Mouse (Mus musculus) lung, embryonic 16.5 days (tissue): ENCODE results near the gene Ablim1. TPM values are rescaled to one million over a fixed set of nuclear protein-coding genes. Genes with fewer than 3 reads are reported as not detected.

Source experiments
- ATAC-seq: fragments of 200-750 bp; cut with Nextera tagmentation; 2 replicates; pipeline ENCODE4 v1.8.0; 2017; ENCODE audit warnings: low read depth, mild to moderate bottlenecking, moderate library complexity
- H3K27ac ChIP-seq: fragments of 300-500 bp; sonication (generic); 2 replicates; pipeline ENCODE4 v1.5.1; 2014; ENCODE audit warnings: mild to moderate bottlenecking, control low read depth, low read length
- H3K27me3 ChIP-seq: fragments of 300-500 bp; sonication (generic); 2 replicates; pipeline ENCODE4 v1.6.1; 2014; ENCODE audit warnings: low read depth, low read length, mixed read lengths; ENCODE audit not compliant: control insufficient read depth, insufficient read depth
- H3K36me3 ChIP-seq: fragments of 300-500 bp; sonication (generic); 2 replicates; pipeline ENCODE4 v1.6.1; 2014; ENCODE audit warnings: low read length; ENCODE audit not compliant: control insufficient read depth, insufficient read depth
- H3K4me1 ChIP-seq: fragments of 300-500 bp; sonication (generic); replicated peaks from 2 replicates; pipeline ENCODE4 v1.6.1; 2014; ENCODE audit warnings: low read length, mixed read lengths; ENCODE audit not compliant: control insufficient read depth, insufficient read depth
- H3K4me2 ChIP-seq: fragments of 300-500 bp; sonication (generic); 2 replicates; pipeline ENCODE4 v1.6.1; 2014; ENCODE audit warnings: low read depth, low read length, control low read depth
- H3K4me3 ChIP-seq: fragments of 300-500 bp; sonication (generic); 2 replicates; pipeline ENCODE4 v1.5.1; 2014; ENCODE audit warnings: mild to moderate bottlenecking, low read length, control low read depth
- H3K9ac ChIP-seq: fragments of 300-500 bp; sonication (generic); 2 replicates; pipeline ENCODE4 v1.6.1; 2014; ENCODE audit warnings: low read length, control low read depth
- H3K9me3 ChIP-seq: fragments of 300-500 bp; sonication (generic); 2 replicates; pipeline ENCODE4 v1.6.1; 2016; ENCODE audit warnings: low read length; ENCODE audit not compliant: control insufficient read depth
- WGBS: fragments of 180-500 bp; shearing (Covaris S2); extraction: QIAGEN DNeasy Blood & Tissue Kit; methylation state at CpG from one replicate; pipeline ENCODE4 v1.1.7; 2014; 5-methylcytosine and 5-hydroxymethylcytosine counted together
- polyA plus RNA-seq: library from polyadenylated mRNA; unstranded; fragments of >200 nt; fragmentation: Nextera tagmentation; extraction: Ambion mirVana; gene quantifications from 2 replicates; pipeline ENCODE4 v1.2.1, GENCODE M21; 2015

The Ablim1 gene
- polyA plus RNA-seq, 1 experiment from 2014 or later = 54.5 TPM

DNA sequence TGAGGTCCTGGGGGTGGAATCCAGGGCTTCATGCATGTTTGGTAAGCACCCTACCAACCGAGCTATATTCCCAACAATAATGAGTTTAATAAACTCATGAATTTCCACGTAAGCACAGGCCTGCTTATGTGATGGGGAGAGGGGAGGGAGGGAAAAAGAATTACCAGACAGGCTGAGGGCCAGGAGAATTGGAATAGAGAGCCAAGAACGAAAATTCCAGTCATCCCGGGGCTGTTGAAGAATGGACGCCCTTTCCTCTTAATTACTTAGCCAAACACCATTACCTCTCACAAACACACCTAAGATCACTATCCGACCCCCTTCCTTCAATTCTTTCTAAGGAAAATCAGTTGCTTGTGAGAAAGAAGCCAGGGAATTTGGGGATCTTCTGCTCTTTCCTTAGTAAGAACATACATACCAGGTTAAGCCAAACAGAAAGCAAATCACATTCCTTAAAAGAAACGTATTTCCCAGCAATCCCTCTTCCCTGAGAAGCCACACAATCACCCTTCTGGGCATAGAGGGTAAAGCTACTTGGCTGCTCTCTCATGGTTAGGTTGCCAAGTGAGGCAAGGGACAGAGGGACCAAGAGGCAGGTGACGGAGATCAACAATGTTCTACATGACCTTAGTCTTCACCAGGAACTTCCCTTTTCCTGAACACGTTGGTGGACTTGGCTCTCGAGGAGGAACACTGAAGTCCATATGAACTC lies 48.2 kb downstream of the Ablim1 start:
- H3K9ac ChIP-seq = no peak overlapping the region
- no peaks in the 10 kb centered on the region for H3K36me3 ChIP-seq
- no peak overlapping the region for H3K27ac ChIP-seq
- H3K9me3 ChIP-seq = no peaks in the 10 kb centered on the region
- no peak overlapping the region for H3K4me2 ChIP-seq
- ATAC-seq = no peak
- no peaks in the 10 kb centered on the region; the same call in 1 of the 2 replicates for H3K4me1 ChIP-seq
- H3K27me3 ChIP-seq = no peaks in the 10 kb centered on the region
- H3K4me3 ChIP-seq = no peak overlapping the region
- WGBS = 63% methylated on average over 10 of the region's 10 CpGs

DNA sequence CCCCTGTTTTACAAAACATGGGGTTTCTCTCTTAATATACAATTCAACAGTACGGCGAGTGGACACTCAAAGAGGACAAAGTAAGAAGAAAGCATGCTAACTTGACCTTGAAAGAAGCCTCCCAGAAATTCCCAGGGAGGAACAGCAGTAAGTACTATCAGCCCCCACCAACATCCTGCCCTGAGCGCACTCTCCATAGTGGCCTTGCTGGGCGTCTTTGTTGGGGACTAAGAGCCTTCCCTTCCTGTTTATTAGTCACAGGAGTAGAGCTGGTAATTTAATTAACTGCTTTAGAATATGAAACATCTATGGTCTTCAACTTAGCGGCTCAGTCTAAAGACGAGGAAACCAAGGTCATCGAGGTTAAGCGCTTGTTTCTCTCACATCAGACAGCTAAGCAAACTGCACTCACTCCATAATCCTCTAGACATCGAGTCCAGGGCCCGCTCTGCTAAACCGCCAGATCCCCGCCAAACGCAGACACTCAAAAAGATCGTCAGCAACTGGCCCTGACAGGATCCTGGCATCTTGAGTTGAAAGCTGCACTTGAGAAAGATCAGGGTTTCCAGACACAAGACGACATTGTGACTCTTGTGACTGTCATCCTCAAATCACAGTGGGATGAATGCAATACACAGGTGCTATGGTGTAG lies 50.3 kb downstream of the Ablim1 start:
- no peaks in the 10 kb centered on the region for H3K27me3 ChIP-seq
- peak overlapping the region; percentile 36 for H3K27ac ChIP-seq
- no peaks in the 10 kb centered on the region; the same call in 1 of the 2 replicates for H3K4me1 ChIP-seq
- H3K36me3 ChIP-seq = no peaks in the 10 kb centered on the region
- no peaks in the 10 kb centered on the region for H3K9me3 ChIP-seq
- H3K9ac ChIP-seq = no peak overlapping the region
- peak; percentile 84 for ATAC-seq
- 24% methylated on average over 15 of the region's 15 CpGs for WGBS
- H3K4me3 ChIP-seq = no peak overlapping the region
- peak overlapping the region; percentile 2; the same call in 1 of the 2 replicates for H3K4me2 ChIP-seq

DNA sequence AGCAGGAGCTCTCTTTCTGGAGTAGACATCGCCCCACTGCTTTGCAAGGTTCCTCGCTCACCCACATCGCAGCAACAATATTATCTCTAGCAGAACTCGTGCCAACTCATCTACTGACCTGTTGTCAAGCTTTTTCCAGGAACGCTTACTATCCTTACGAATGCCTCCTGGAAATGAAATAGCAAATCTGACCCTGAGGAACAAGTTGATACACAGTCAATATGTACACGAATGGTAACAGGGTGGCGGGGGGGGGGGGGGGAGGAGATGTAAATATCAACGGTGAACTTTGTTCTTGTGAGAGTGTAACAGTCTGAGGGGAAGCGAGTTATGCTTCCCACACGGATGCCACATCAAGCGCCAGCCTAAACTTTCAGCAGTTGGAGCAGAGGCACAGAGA lies 56.9 kb downstream of the Ablim1 start:
- Histone ChIP-seq H3K27ac (no peak overlapping the region), H3K27me3 (no peaks in the 10 kb centered on the region), H3K4me1 (peaks cover 4% of the 10 kb centered on the region), H3K9me3 (no peaks in the 10 kb centered on the region), H3K4me3 (no peak overlapping the region), H3K36me3 (no peaks in the 10 kb centered on the region), H3K4me2 (no peak overlapping the region), H3K9ac (no peak overlapping the region)
- no peak for ATAC-seq
- 57% methylated on average over 12 of the region's 12 CpGs for WGBS

DNA sequence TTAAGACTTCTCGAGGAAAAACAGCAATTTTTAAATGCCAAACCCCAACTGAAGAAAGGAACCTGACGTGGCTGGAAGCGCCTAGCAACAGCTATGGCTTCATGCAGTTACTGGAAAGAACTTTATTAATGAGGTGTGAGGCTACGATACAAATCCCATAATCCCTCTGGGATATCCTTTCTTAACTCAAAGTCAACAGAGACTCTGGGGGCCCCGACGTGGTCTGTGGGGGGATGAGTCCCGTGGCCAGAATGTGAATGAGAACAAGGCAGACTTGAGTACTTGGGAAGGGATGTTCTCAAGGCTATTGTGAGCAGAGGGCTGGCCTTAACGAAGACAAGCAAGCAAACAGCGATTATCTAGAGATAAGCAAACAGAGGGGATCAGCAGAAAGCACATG lies 58.1 kb downstream of the Ablim1 start:
- Histone ChIP-seq H3K9ac (no peak overlapping the region), H3K36me3 (no peaks in the 10 kb centered on the region), H3K27ac (no peak overlapping the region), H3K4me1 (peaks cover 8% of the 10 kb centered on the region), H3K4me3 (no peak overlapping the region), H3K4me2 (no peak overlapping the region), H3K9me3 (no peaks in the 10 kb centered on the region), H3K27me3 (no peaks in the 10 kb centered on the region)
- 27% methylated on average over 9 of the region's 9 CpGs for WGBS
- no peak for ATAC-seq

GRCm38 (mm10) chr19:57255157-57255556 lies 59.6 kb downstream of the Ablim1 start:
- H3K9ac ChIP-seq = no peak overlapping the region
- H3K27me3 ChIP-seq = no peaks in the 10 kb centered on the region
- H3K27ac ChIP-seq = no peak overlapping the region
- H3K36me3 ChIP-seq = no peaks in the 10 kb centered on the region
- no peaks in the 10 kb centered on the region for H3K9me3 ChIP-seq
- no peak overlapping the region for H3K4me3 ChIP-seq
- WGBS = 68% methylated on average over 8 of the region's 8 CpGs
- H3K4me1 ChIP-seq = peaks cover 10% of the 10 kb centered on the region
- H3K4me2 ChIP-seq = no peak overlapping the region
- ATAC-seq = peak; percentile 58

DNA sequence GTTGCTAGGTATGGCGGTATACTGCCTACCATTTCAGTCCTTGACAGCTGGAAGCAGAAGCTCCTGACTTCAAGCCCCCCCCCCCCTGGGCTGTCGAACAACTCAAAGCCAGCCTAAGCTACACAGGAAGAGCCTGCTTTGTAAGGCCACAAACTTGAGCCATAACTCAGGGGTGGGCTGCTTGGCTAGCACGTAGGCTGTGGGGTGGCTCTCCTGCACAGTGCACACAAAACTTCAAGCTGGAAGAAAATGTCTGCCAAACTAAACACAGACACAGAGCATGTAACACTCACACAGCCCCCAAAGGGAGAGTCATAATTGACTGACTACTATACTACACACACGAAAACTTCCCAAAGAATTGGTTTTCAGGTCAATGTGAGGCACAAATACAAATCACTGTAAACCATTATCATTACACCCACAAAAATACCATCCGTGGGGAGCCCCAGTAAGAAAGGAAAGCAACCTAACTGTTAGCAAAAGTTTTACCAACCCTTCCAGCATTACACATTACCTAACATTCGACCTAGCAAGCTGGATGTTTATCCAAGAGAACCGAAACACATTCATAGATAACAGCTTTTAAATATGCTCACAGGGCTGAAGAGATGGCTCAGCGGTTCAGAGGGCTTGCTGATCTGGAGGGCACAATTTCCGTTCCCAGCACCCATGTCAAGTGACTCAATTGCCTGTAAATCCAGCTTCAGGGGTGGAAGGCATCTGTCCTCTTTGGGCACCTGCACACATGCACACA lies 61.8 kb downstream of the Ablim1 start:
- peak; percentile 55; the same call in 1 of the 2 replicates for ATAC-seq
- no peaks in the 10 kb centered on the region for H3K27me3 ChIP-seq
- no peak overlapping the region for H3K4me2 ChIP-seq
- no peak overlapping the region for H3K4me3 ChIP-seq
- 44% methylated on average over 9 of the region's 9 CpGs for WGBS
- H3K4me1 ChIP-seq = peaks cover 15% of the 10 kb centered on the region
- H3K9ac ChIP-seq = no peak overlapping the region
- no peaks in the 10 kb centered on the region for H3K36me3 ChIP-seq
- no peak overlapping the region for H3K27ac ChIP-seq
- H3K9me3 ChIP-seq = no peaks in the 10 kb centered on the region

DNA sequence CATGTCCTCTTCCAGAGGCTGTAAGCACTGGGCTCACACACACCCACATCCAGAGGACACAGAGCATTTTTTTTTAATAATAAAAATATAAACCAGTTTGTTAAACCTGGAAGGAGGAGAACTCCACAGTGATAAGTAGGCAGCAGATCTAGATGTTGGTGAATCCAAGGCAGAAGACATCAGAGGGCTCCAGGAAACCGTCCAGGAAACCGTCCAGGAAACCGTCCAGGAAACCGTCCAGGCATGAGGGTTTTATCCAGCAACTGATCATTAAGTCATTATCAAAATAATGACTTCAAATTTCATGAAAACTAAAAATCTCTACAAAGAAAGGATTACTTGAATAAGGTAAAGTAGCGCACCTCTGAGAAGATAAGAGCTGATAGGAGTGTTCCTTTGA lies 65.9 kb downstream of the Ablim1 start:
- WGBS = 47% methylated on average over 5 of the region's 5 CpGs
- Histone ChIP-seq H3K36me3 (no peaks in the 10 kb centered on the region), H3K27me3 (no peaks in the 10 kb centered on the region), H3K4me2 (no peak overlapping the region), H3K27ac (no peak overlapping the region), H3K4me1 (peaks cover 11% of the 10 kb centered on the region; the same call in 1 of the 2 replicates), H3K4me3 (no peak overlapping the region), H3K9ac (no peak overlapping the region), H3K9me3 (no peaks in the 10 kb centered on the region)
- peak; percentile 55; the same call in 1 of the 2 replicates for ATAC-seq

DNA sequence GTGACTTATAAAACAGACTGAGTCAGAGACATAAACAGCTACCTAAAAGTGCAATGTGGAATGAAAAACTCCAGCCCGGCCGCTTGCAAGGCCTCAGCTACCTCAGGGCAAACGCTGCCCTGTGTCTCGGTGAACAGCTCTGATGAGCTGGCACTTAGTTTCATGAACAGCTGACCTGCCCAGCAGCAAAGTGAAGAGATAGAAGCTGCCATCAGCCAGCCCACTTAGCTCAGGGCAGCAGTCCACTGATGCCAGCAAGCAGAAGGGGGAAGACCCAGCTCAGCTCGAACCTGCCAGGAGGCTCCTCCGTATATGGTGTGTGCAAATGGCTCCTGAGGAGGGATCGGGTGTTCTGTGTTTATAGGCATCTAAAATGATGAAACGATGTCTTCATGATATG lies 67.5 kb downstream of the Ablim1 start:
- H3K9me3 ChIP-seq = no peaks in the 10 kb centered on the region
- no peak for ATAC-seq
- peaks cover 11% of the 10 kb centered on the region; the same call in 1 of the 2 replicates for H3K4me1 ChIP-seq
- H3K27me3 ChIP-seq = no peaks in the 10 kb centered on the region
- no peak overlapping the region for H3K4me3 ChIP-seq
- H3K9ac ChIP-seq = no peak overlapping the region
- H3K36me3 ChIP-seq = no peaks in the 10 kb centered on the region
- 74% methylated on average over 8 of the region's 8 CpGs for WGBS
- H3K27ac ChIP-seq = no peak overlapping the region
- no peak overlapping the region for H3K4me2 ChIP-seq

DNA sequence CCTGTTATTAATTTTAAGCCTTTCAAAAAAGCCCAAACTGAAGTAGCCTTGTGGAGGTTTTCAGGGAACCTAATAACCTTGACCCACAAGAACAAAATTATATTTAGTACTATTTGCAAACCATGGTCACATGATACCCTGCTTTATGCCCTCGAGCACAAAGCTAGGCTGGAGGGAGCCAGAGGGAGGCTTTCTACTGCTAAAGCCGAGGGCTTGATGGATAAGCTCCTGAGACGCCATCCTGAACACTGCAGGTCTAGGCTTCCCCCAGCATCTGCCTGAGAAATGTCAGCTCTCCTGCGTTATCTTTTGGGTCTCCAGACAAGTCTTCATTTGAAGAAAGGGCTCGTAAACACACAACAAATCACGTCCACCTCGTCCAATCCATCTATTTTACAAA lies 70.4 kb downstream of the Ablim1 start:
- no peak overlapping the region for H3K4me3 ChIP-seq

More for the DNA sequence above, 70.4 kb downstream of the Ablim1 start:
- Histone ChIP-seq H3K27me3 (no peaks in the 10 kb centered on the region), H3K4me2 (no peak overlapping the region), H3K36me3 (no peaks in the 10 kb centered on the region), H3K9ac (no peak overlapping the region), H3K4me1 (peaks cover 28% of the 10 kb centered on the region), H3K27ac (no peak overlapping the region), H3K9me3 (no peaks in the 10 kb centered on the region)
- 67% methylated on average over 7 of the region's 7 CpGs for WGBS
- ATAC-seq = no peak
